Mouse (Mus musculus): Measurements from ENCODE around the gene Arhgap10. TPM values are rescaled to one million over a fixed set of nuclear protein-coding genes. Genes with fewer than 3 reads are reported as not detected.

Arhgap10 gene
- polyA plus RNA-seq, 1 experiment: 88.6 TPM

- H3K9me3 ChIP-seq: peaks cover 39% of the 10 kb centered on the region
- H3K36me3 ChIP-seq (replicated peaks; ENCODE audit: low read length): peaks cover 86% of the 10 kb centered on the region
- no peaks in the 10 kb centered on the region for H3K27me3 ChIP-seq (replicated peaks)
- no peak overlapping the region for H3K4me3 ChIP-seq (replicated peaks)
- TF ChIP-seq FLI1 (IDR thresholded peaks at IDR 0.05; ENCODE audit: low read length) (no peak), GATA1 (IDR thresholded peaks at IDR 0.05; ENCODE audit: borderline replicate concordance, low read length) (no peak)
- peaks cover 20% of the 10 kb centered on the region for H3K4me1 ChIP-seq
Observed at GRCm38 (mm10) chr8:77294599-77294998, 223.2 kb downstream of the Arhgap10 start.

DNA sequence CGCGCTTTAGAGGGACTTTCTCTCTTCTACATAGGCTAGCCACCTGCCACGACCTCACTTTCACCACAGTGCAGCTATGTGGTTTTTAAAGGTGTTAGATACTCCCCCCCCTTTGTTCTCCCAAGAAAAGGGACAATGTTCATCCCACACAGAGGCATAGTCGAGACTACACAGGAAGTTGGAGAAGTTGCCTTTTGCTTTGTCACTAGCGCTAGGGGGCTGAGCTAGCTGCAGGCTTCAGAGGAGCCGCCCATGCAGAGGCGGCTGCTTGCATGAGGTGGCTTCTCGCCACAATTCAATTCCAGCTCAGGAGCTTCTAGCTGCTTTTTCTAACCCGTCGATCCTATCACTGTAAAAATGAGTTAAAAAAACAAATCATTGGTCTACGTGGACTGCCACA lies 225.1 kb downstream of the Arhgap10 start:
- H3K4me3 ChIP-seq (replicated peaks): no peak overlapping the region
- TF ChIP-seq GATA1 (IDR thresholded peaks at IDR 0.05; ENCODE audit: borderline replicate concordance, low read length): no peak
- no peak for TF ChIP-seq FLI1 (IDR thresholded peaks at IDR 0.05; ENCODE audit: low read length)
- H3K27me3 ChIP-seq (replicated peaks): no peaks in the 10 kb centered on the region
- H3K36me3 ChIP-seq (replicated peaks; ENCODE audit: low read length): peaks cover 95% of the 10 kb centered on the region
- peaks cover 44% of the 10 kb centered on the region for H3K9me3 ChIP-seq
- peaks cover 30% of the 10 kb centered on the region for H3K4me1 ChIP-seq

DNA sequence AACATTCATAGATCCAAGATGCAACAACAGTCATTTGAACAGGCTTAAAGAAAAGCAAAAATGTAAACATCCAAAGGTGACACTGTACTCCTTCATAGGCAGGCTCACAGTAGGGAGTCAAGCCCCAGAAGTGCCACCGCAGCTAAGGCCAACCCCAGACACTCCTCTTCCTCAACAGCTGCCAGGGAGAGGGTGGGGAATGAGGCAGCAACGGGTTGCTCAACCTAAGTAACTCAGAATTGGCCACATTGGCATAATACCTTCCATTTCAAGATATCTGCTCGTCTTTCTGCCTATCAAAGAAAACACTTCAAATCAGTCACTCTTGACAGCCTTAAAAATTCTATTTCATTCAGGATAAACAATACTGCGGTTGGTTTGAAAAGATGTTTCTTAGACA lies 225.6 kb downstream of the Arhgap10 start:
- Histone ChIP-seq H3K4me1 (peaks cover 30% of the 10 kb centered on the region), H3K27me3 (replicated peaks) (no peaks in the 10 kb centered on the region), H3K4me3 (replicated peaks) (no peak overlapping the region), H3K36me3 (replicated peaks; ENCODE audit: low read length) (peaks cover 94% of the 10 kb centered on the region), H3K9me3 (peaks cover 41% of the 10 kb centered on the region)
- no peak for TF ChIP-seq GATA1 (IDR thresholded peaks at IDR 0.05; ENCODE audit: borderline replicate concordance, low read length)
- no peak for TF ChIP-seq FLI1 (IDR thresholded peaks at IDR 0.05; ENCODE audit: low read length)

DNA sequence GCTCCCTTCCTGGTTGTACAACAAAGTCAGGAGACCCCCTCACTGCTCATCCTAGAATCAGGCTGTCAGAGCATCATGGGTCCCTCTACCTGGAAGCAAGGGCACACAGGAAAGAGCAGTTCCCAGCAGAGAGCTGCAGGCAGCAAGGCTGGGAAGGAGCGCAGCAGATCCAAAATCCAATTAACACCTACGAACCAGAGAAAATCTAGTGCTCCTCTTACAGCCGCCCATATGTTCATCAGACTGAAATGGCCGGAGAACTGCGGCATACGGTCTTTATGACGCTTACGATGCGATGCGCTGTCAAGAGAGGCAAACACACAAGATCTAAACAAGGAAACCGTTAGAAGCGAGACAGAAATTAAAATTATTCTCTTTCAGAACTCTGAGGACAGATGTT lies 229.3 kb downstream of the Arhgap10 start:
- Histone ChIP-seq H3K4me1 (peaks cover 46% of the 10 kb centered on the region), H3K27me3 (replicated peaks) (no peaks in the 10 kb centered on the region), H3K4me3 (replicated peaks) (no peak overlapping the region), H3K36me3 (replicated peaks; ENCODE audit: low read length) (peaks cover 96% of the 10 kb centered on the region), H3K9me3 (peaks cover 54% of the 10 kb centered on the region)
- TF ChIP-seq GATA1 (IDR thresholded peaks at IDR 0.05; ENCODE audit: borderline replicate concordance, low read length): no peak
- no peak for TF ChIP-seq FLI1 (IDR thresholded peaks at IDR 0.05; ENCODE audit: low read length)

- no peak for TF ChIP-seq GATA1 (IDR thresholded peaks at IDR 0.05; ENCODE audit: borderline replicate concordance, low read length)
- TF ChIP-seq FLI1 (IDR thresholded peaks at IDR 0.05; ENCODE audit: low read length): no peak
Observed at GRCm38 (mm10) chr8:77288065-77288464, 229.7 kb downstream of the Arhgap10 start.

GRCm38 (mm10) chr8:77284473-77284872 lies 233.3 kb downstream of the Arhgap10 start:
- no peaks in the 10 kb centered on the region for H3K27me3 ChIP-seq (replicated peaks)
- peaks cover 39% of the 10 kb centered on the region for H3K4me1 ChIP-seq

More at GRCm38 (mm10) chr8:77288065-77288464, 229.7 kb downstream of the Arhgap10 start:
- Histone ChIP-seq H3K27me3 (replicated peaks) (no peaks in the 10 kb centered on the region), H3K4me1 (peaks cover 48% of the 10 kb centered on the region), H3K9me3 (peaks cover 54% of the 10 kb centered on the region), H3K36me3 (replicated peaks; ENCODE audit: low read length) (peaks cover 96% of the 10 kb centered on the region), H3K4me3 (replicated peaks) (peak overlapping the region; percentile 73)

GRCm38 (mm10) chr8:77282605-77283236 lies 235.0 kb downstream of the Arhgap10 start:
- Histone ChIP-seq H3K4me3 (replicated peaks) (peak overlapping the region; percentile 78), H3K9me3 (peaks cover 43% of the 10 kb centered on the region), H3K4me1 (peaks cover 28% of the 10 kb centered on the region), H3K36me3 (replicated peaks; ENCODE audit: low read length) (peaks cover 96% of the 10 kb centered on the region), H3K27me3 (replicated peaks) (no peaks in the 10 kb centered on the region)
- no peak for TF ChIP-seq GATA1 (IDR thresholded peaks at IDR 0.05; ENCODE audit: borderline replicate concordance, low read length)
- no peak for TF ChIP-seq FLI1 (IDR thresholded peaks at IDR 0.05; ENCODE audit: low read length)

More at GRCm38 (mm10) chr8:77284473-77284872, 233.3 kb downstream of the Arhgap10 start:
- Histone ChIP-seq H3K4me3 (replicated peaks) (no peak overlapping the region), H3K36me3 (replicated peaks; ENCODE audit: low read length) (peaks cover 95% of the 10 kb centered on the region), H3K9me3 (peaks cover 47% of the 10 kb centered on the region)
- peak; percentile 5; the same call in 1 of the 3 replicates for TF ChIP-seq GATA1 (IDR thresholded peaks at IDR 0.05; ENCODE audit: borderline replicate concordance, low read length)
- no peak for TF ChIP-seq FLI1 (IDR thresholded peaks at IDR 0.05; ENCODE audit: low read length)

- Histone ChIP-seq H3K9me3 (peaks cover 26% of the 10 kb centered on the region), H3K4me3 (replicated peaks) (no peak overlapping the region), H3K4me1 (peaks cover 30% of the 10 kb centered on the region), H3K27me3 (replicated peaks) (no peaks in the 10 kb centered on the region), H3K36me3 (replicated peaks; ENCODE audit: low read length) (peaks cover 98% of the 10 kb centered on the region)
- TF ChIP-seq GATA1 (IDR thresholded peaks at IDR 0.05; ENCODE audit: borderline replicate concordance, low read length) (no peak), FLI1 (IDR thresholded peaks at IDR 0.05; ENCODE audit: low read length) (no peak)
Observed at GRCm38 (mm10) chr8:77279977-77280376, 237.8 kb downstream of the Arhgap10 start.

DNA sequence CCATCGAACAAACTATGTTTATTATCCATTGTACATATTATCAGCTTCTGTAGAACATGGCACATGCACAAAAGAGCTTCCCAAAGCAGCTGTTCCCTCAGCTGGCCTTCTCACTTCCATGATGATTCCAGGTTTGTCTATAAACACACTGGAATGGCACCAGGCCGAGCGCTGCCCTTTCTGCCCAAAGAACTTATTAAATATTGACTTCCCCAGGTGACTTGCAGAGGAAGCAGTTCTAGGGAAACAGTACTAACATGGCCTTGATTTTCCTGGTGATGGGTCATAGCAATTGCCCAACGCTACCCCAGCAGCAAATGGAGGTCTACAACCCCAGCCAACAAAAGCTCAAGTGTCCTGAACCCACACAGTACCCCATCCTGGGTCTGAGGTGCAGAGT lies 239.5 kb downstream of the Arhgap10 start:
- Histone ChIP-seq H3K36me3 (replicated peaks; ENCODE audit: low read length) (peaks cover 95% of the 10 kb centered on the region), H3K9me3 (peaks cover 12% of the 10 kb centered on the region; the same call in 1 of the 2 replicates), H3K4me1 (peaks cover 12% of the 10 kb centered on the region), H3K4me3 (replicated peaks) (no peak overlapping the region), H3K27me3 (replicated peaks) (no peaks in the 10 kb centered on the region)
- TF ChIP-seq FLI1 (IDR thresholded peaks at IDR 0.05; ENCODE audit: low read length) (no peak), GATA1 (IDR thresholded peaks at IDR 0.05; ENCODE audit: borderline replicate concordance, low read length) (no peak)

GRCm38 (mm10) chr8:77276827-77277226 lies 240.9 kb downstream of the Arhgap10 start:
- TF ChIP-seq GATA1 (IDR thresholded peaks at IDR 0.05; ENCODE audit: borderline replicate concordance, low read length) (no peak), FLI1 (IDR thresholded peaks at IDR 0.05; ENCODE audit: low read length) (no peak)
- Histone ChIP-seq H3K4me3 (replicated peaks) (no peak overlapping the region), H3K36me3 (replicated peaks; ENCODE audit: low read length) (peaks cover 96% of the 10 kb centered on the region), H3K9me3 (peaks cover 8% of the 10 kb centered on the region), H3K27me3 (replicated peaks) (no peaks in the 10 kb centered on the region), H3K4me1 (0 out of 2 replicates have a peak, but pooled peaks cover 3% of the 10 kb centered on the region)

All from megakaryocyte, embryonic 14.5 days (primary cell).